Mouse (Mus musculus) thymus, postnatal 14 days (tissue): ENCODE data around the gene Calml3.
"Not testable (repeated sequence)": the region's sequence is repeated elsewhere in the genome, so short reads cannot be mapped to it uniquely, and the experiment has no call there.

Source experiments
- DNase-seq: peaks from one replicate; pipeline ENCODE4 v3.0.0; 2021

Calml3 gene

DNA sequence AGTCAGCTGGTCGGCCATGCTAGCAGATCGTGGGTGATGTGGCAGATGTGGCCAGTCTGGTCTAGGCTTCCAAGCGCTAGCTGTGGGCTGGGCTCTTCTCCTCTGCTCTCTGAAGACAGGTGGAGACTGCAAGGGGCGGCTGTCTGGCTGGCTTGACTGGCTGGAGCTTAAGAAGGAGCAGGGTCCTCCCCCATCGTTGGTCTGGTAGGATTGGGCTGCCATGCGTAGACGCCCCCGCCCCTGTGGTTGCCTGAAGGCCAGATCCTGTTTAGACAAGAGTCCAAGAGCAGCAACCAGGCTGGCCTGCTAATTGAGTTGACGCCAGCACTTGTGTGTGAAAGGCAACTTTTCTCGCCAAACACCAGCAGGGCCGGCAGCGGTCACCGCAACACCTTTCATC, at the start of gene Calml3:
TSS of gene Calml3 (minus strand) at position 131 of the 400 bp plus-strand sequence.
- no peak for DNase-seq

GRCm38 (mm10) chr13:3850330-3850729, 46.2 kb upstream of the Calml3 start:
- no peak for DNase-seq

GRCm38 (mm10) chr13:3840662-3841061, 36.5 kb upstream of the Calml3 start:
- DNase-seq, result not testable (repeated sequence)

DNA sequence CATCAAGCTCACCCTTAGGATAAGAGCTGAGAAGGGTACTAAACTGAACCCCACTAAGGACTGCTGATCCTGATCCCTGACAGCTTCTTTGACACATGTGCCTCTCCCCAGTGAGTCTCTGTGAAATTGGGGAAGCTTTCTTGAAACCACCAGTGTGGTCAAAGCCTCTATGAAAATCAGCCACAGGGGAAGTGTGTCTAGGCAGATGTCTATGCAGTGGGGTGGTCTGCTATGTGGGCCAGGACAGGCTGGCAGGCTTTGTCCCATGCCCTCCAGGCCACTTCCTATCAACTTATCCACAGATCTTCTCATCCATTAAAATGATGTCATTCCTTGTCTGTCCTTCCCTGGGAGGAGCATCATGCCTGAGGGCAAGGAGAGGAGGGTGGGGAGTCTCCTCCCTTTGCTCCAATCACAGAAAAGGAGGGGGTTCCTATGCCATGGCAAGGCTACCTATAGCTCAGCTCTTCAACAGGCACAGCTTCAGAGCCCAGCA, 33.2 kb upstream of the Calml3 start, which contains the start of gene Calm4:
TSS of gene Calm4 (plus strand) at position 446 of the 496 bp plus-strand sequence.
- not testable (repeated sequence) for DNase-seq

- DNase-seq, result not testable (repeated sequence)
Observed at GRCm38 (mm10) chr13:3833644-3834043, 29.5 kb upstream of the Calml3 start.

GRCm38 (mm10) chr13:3832450-3832849, 28.3 kb upstream of the Calml3 start:
- DNase-seq, result no peak

DNA sequence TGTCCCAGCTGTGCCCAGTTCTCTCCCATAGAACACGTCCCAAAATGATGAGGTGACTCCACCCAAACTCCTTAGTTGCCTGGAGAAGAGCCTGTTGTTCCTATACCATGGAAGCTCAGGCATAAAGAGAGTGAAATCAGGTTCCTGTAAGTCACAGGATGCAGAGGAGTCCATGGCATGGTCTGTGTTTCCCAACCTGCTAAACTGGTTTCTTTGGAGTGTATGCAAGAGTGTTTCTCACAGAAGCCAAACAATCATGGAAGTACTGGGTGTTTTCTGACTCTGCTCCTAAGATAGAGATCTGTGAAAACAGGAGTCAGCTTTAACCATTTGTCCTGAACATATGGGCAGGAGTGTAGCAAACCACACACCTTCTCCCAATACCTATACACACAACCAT, 27.9 kb upstream of the Calml3 start:
- no peak for DNase-seq

DNA sequence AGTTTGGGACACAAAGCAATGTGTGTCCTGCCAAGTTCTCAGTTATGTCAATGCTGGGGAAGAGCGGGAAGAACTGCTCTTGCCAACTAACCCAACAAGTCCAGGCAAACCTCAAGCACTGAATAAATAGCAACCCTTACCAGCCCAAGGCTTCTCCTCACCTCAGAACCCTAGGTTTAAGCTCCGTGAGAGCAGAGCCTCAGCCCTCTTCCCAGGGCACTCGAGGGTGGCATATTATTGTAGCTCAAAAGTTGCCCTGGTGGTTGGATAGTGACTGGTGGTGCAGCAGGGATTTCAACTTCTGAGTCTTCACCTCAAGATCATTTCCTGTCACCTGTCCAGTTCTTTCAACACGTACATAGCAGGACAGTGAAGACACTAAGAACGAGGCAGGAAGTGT, 27.4 kb upstream of the Calml3 start:
- no peak for DNase-seq

GRCm38 (mm10) chr13:3825726-3826125, 21.6 kb upstream of the Calml3 start:
- DNase-seq, result no peak

- no peak for DNase-seq
Observed at GRCm38 (mm10) chr13:3822105-3822504, 18.0 kb upstream of the Calml3 start.

DNA sequence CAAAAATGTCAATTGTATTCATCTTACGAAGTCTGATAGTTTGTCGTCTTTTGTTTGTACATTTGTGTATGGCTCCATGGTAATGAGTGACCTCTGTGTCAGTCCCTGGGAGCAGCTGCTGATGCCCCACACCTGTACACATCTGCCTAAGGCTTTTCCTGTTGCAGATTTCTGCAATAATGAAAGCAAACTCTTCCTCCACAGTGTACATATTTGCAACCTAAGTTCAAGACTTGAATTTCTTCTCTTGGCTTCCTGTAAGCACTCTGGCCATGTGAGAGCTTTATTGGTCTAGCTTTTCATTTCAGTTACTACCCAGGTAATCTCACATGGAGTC, 14.6 kb upstream of the Calml3 start:
- no peak for DNase-seq

DNA sequence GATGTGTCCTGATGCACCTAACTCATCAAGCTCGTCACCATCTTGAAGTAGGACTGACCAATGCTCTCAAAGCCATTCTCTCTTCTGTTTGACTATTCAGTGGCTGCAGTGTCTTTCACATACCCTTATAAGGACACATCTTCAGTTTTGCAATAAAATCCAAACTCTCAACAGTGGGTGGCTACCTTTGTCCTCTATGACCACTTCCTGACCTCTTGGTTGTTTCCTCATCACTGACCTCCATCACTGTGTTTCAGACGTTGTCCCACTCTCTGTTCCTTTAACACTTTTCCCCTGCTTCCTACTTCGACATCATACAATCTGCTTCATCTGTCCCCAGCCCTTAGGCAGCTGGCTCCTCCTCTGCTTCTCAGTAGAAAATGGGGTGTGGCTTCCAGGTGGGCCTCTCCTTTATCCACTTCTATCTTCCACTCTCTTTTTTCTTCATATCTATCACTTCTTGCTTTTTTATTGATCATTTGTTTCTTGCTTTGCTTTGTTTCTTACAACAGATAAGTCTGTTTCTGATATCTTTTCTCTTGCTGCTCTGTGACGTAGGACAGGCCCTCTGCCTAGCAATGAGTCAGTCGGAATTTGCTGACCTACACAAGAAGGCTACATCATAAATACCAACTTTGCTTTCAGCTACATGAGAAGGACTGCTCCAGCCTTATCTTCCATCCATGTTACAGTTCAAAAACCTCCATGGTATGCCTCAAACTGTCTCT, 14.1 kb upstream of the Calml3 start:
- DNase-seq, result no peak

GRCm38 (mm10) chr13:3807131-3807827, 3.2 kb upstream of the Calml3 start:
- no peak for DNase-seq

DNA sequence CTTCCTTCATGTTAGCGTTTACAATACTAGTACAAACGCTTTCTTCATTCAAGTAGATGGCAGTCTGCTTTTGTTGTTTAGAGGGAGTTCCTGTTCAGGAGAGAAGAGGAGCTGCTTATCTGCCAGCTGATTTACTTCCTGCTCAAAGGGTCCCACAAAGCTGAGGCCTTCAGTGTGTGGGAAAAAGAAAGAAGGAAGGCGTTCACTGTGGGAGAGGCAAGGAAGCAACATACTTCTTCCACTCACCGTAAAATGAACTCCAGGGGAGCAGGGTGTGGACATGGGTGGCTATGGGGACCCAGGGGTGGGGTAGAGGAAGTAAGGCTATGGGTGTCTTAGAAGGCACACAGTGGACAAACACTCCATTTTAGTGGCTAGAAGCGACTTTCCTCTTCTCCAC, 1.5 kb upstream of the Calml3 start:
- DNase-seq, result no peak

GRCm38 (mm10) chr13:3805132-3805531, 1.0 kb upstream of the Calml3 start:
- no peak for DNase-seq

DNA sequence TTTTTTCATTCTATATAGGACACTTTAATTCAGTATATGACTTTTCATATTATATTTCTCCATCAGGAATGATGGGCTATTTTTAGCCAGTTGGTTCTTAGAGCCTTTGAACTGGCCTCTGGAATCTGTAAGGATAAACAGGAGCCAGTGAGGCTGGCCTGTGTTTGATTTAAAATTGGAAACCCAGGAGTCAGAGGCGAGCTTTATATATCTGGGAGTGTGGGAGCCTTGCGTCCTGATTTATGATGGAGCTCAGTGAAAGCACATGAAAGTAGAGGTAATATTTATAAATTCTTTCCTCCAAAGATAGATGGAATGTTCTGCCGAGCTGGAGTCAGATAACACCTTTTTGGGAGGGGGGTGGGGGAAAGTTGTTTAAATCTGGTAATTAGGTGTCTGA, 4.7 kb downstream of the Calml3 start:
- DNase-seq, result no peak

DNA sequence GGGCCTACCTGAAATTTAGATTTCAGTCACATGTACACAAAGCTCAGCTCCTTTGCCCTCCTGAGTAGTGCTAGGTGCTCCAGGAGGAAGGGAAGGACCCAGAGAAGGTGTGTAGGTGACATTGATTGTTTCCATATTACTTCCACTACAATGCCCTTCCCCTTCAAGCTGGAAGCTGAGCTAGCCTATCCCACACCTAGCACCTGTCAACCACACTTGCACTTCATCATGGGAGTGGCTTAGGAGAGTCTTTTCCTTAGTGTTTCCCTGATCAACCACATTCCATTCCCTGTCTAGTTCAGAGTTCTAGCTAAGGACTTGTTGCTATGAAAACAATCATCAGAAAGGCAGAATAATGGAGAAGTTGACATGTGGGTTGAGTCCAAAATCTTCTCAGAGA, 5.4 kb downstream of the Calml3 start:
- DNase-seq, result no peak

- DNase-seq, result no peak
Observed at GRCm38 (mm10) chr13:3796649-3797048, 7.5 kb downstream of the Calml3 start.

DNA sequence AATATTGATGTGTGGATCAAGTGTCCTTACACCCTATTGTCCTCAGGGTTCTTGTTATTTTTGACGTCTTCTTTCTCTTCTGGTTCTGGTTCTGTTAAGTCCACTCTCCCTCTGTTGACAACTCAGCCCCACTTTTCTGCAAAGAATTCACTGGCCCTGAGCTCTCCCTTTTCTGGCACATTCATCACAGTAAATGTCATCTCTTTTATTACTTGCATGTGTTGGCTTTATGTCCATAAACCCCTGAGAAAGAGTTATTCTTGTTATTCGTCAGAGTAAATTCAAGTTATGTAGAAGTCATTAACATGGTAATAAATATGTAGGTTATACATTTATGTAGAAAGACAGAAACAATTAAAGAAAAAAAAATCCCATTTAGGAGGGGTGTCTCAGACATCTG, 14.6 kb downstream of the Calml3 start:
- no peak for DNase-seq

DNA sequence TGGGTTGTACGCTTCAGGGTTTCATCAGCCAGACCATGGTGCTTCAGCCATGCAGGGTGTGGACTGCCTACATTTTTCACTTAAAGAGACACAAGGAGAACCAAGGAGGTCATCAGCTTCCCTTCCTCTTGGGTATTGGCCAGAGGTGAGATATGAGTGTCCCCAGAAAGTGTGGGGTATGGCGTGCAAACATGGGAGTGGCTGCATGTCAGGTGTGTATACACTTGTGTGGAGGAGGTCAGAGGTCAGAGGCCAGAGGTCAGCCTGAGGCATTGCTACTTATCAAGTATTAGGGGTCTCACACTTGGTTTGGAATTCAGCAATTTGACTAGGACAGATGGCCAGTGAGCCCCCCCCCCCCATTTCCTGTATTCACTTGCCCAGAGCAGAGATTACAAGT, 15.5 kb downstream of the Calml3 start:
- DNase-seq, result no peak

GRCm38 (mm10) chr13:3787644-3788043, 16.5 kb downstream of the Calml3 start:
- no peak for DNase-seq

DNA sequence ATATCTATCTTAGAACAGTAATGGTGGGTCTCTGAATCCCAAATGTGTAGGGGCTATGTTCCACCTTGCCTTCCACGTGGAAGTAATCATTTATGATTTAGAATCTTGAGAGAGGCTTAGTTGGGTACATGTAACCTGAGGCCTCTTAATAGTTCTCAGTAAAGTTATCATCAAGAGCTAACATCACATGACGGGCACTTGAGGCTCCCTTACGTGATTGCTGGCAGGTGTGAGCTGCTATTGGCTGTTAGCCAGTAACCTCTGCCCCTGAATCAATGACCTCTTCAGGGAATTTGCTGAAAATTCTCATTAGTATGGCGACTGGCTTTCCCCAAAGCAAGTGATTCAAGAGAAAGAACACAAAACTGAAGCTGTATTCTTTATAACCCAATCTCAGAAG, 17.0 kb downstream of the Calml3 start:
- no peak for DNase-seq

- DNase-seq, result no peak
Observed at GRCm38 (mm10) chr13:3783621-3784020, 20.5 kb downstream of the Calml3 start.

DNA sequence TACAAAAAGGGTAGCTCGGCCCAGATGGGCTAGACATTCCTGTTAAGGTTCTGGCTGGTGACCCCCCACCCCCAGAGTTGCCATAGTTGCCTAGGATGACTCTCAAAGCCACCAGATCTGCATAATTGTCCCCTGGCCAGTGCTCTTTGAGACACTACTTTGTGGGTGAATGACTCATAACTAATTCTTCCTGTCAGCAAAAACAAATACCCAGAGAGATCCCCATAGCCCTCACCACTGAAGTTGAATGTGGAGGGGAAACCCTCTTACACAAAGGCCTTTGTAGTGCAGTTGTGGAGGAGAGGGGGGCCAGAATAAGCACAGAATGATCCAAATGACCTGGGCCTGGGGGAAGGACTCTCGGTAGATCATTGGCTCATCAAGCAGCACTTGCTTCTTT, 21.6 kb downstream of the Calml3 start:
- DNase-seq, result no peak
